Mouse (Mus musculus): ENCODE results near the gene Tgfbr2. TPM values are rescaled to one million over a fixed set of nuclear protein-coding genes. Genes with fewer than 3 reads are reported as not detected.

The Tgfbr2 gene
- polyA plus RNA-seq, 1 experiment from 2014 or later: 12.6 TPM

DNA sequence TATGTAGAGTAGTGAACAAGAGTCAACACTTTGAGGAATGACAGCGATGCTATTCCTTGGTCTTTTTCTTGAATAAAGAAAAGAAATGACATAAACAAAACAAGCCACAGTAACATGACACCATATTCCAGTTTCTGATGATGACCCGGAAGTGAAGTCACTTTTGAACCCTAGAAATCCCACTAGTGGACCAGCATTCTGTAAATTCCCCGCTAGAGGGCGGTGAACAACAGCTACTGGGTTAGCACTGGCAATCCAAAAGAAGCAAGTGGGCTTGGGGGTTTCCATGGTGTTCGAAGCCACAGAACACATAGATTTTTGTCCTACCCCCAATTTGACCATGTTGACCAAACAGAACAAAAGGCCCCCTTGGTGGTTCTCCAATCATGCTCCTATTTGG lies 87.3 kb downstream of the Tgfbr2 start:
- H3K36me3 ChIP-seq (ENCODE audit: control insufficient read depth, insufficient read depth, low read length): no peaks in the 10 kb centered on the region
- no peak overlapping the region for H3K4me3 ChIP-seq (ENCODE audit: low read depth, low read length)
- no peak overlapping the region for H3K9ac ChIP-seq (ENCODE audit: low read length)
- H3K27me3 ChIP-seq (ENCODE audit: control insufficient read depth, insufficient read depth, low read length): no peaks in the 10 kb centered on the region
- H3K4me2 ChIP-seq (ENCODE audit: low read depth): no peak overlapping the region
- DNase-seq (ENCODE audit: low spot score) (peak; percentile 72), ATAC-seq (ENCODE audit: insufficient read depth, low FRiP score, low TSS enrichment) (no peak)
- WGBS: 41% methylated on average over 5 of the region's 5 CpGs
- no peaks in the 10 kb centered on the region for H3K4me1 ChIP-seq (ENCODE audit: control insufficient read depth, insufficient read depth, low read length)
- H3K27ac ChIP-seq (ENCODE audit: low read depth, low read length): no peak overlapping the region
- no peaks in the 10 kb centered on the region for H3K9me3 ChIP-seq (ENCODE audit: control insufficient read depth, low read length)

DNA sequence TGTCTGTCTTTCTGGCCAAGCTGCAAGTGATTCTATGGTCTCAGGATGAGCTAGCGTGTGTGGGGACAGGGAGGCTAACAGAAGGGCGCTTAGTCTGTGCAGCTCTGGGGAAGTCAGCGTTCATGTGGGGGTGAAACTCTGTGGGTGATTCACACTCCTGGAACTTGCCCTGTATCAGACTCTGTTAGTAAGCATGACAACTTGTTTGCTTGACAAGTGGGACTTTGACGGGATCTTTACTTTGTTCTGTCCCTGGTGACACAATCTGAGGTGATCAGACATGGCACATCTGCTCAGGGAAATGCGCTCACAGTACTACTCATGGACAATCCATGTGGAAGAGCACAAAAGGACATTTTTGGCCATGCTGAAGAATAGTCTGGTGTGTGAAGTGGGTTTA lies 87.9 kb downstream of the Tgfbr2 start:
- ATAC-seq (ENCODE audit: insufficient read depth, low FRiP score, low TSS enrichment): no peak
- Histone ChIP-seq H3K9me3 (ENCODE audit: control insufficient read depth, low read length) (no peaks in the 10 kb centered on the region), H3K4me1 (ENCODE audit: control insufficient read depth, insufficient read depth, low read length) (no peaks in the 10 kb centered on the region), H3K27ac (ENCODE audit: low read depth, low read length) (no peak overlapping the region), H3K9ac (ENCODE audit: low read length) (no peak overlapping the region), H3K36me3 (ENCODE audit: control insufficient read depth, insufficient read depth, low read length) (no peaks in the 10 kb centered on the region), H3K27me3 (ENCODE audit: control insufficient read depth, insufficient read depth, low read length) (no peaks in the 10 kb centered on the region), H3K4me2 (ENCODE audit: low read depth) (no peak overlapping the region), H3K4me3 (ENCODE audit: low read depth, low read length) (no peak overlapping the region)
- WGBS: 91% methylated on average over 5 of the region's 5 CpGs
- no peak for DNase-seq (ENCODE audit: low spot score)

DNA sequence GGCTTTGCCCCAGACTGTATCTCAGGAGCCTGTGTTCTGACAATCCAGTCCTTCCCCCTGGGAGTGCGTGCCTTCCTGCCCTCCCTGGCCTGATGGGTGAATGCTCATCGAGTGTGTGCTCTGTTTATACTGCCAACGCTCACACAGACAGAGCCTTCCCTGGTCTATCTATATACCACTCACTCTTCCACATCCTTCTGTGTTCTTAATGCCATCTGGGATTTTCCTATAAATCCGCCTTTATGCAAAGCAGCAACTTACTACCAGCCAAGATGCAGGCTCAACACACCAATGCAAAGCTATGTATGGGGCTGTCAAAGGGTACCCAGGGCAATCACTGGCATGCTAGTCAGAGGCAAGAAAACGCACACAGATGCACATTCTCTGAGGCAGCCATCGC lies 89.2 kb downstream of the Tgfbr2 start:
- DNase-seq (ENCODE audit: low spot score) (no peak), ATAC-seq (ENCODE audit: insufficient read depth, low FRiP score, low TSS enrichment) (no peak)
- Histone ChIP-seq H3K36me3 (ENCODE audit: control insufficient read depth, insufficient read depth, low read length) (no peaks in the 10 kb centered on the region), H3K9me3 (ENCODE audit: control insufficient read depth, low read length) (no peaks in the 10 kb centered on the region), H3K27me3 (ENCODE audit: control insufficient read depth, insufficient read depth, low read length) (no peaks in the 10 kb centered on the region), H3K4me3 (ENCODE audit: low read depth, low read length) (no peak overlapping the region), H3K27ac (ENCODE audit: low read depth, low read length) (no peak overlapping the region), H3K4me1 (ENCODE audit: control insufficient read depth, insufficient read depth, low read length) (no peaks in the 10 kb centered on the region), H3K4me2 (ENCODE audit: low read depth) (no peak overlapping the region), H3K9ac (ENCODE audit: low read length) (no peak overlapping the region)
- 89% methylated on average over 6 of the region's 6 CpGs for WGBS

DNA sequence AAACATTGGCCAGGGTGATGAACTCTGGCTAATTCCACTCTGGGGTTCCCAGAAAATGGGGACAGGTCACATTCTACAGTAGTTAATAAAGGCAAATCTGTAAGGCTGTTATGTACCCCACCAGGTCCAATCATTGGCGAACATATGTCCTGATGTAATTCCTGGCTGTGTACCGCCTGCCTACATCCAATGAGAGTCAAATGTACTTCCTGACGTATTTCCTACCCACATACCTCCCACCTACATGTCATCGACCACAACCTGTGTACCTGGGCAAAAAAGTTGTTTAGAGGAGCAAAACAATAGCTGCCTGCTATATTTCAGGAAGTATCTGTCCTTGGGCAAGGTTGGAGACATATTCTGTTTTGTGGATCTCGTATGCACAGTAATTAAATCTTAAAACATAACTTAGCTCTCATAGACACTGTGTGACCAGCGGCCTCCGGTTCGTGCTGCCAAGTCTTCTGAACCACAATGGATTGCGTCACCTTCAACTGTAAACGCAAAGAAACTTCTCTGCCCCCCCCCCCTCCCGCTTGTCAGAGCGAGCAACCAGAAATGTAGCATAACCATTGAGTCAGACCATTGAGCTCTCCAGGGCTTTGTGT lies 90.7 kb downstream of the Tgfbr2 start:
- WGBS: 92% methylated on average over 12 of the region's 12 CpGs
- Histone ChIP-seq H3K4me2 (ENCODE audit: low read depth) (no peak overlapping the region), H3K9me3 (ENCODE audit: control insufficient read depth, low read length) (no peaks in the 10 kb centered on the region), H3K27ac (ENCODE audit: low read depth, low read length) (no peak overlapping the region), H3K4me3 (ENCODE audit: low read depth, low read length) (no peak overlapping the region), H3K27me3 (ENCODE audit: control insufficient read depth, insufficient read depth, low read length) (no peaks in the 10 kb centered on the region), H3K4me1 (ENCODE audit: control insufficient read depth, insufficient read depth, low read length) (no peaks in the 10 kb centered on the region), H3K9ac (ENCODE audit: low read length) (no peak overlapping the region), H3K36me3 (ENCODE audit: control insufficient read depth, insufficient read depth, low read length) (no peaks in the 10 kb centered on the region)
- no peak for DNase-seq (ENCODE audit: low spot score)
- ATAC-seq (ENCODE audit: insufficient read depth, low FRiP score, low TSS enrichment): no peak

DNA sequence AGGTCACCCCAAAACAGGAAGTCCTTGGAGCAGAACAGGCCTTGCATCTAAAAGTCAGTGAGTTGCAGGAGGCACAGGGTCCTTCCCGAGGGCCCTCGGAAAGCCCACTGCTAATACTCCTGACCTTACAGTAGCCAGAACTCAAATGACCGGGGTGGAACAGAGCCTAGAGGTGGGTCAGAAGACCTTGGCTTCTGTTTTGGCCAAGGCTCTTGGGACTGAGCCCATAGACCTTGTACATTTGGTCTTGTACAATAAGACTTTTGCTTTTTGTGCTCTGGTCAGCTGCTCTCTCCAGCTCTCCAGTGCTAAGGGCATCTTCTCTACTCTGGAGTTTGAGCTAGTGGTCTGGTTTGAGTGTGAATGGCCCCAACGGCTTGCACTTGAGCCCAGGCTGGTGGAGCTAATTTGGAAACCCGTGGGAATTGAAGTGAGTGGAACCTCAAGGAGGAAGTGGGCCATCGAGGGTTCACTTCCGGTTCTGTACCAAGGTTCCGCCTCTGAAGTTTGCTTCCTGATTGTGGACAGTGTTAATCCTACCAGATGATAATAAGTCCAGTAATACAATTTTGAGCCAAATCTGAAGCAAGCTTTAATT lies 91.3 kb downstream of the Tgfbr2 start:
- Histone ChIP-seq H3K4me3 (ENCODE audit: low read depth, low read length) (no peak overlapping the region), H3K27me3 (ENCODE audit: control insufficient read depth, insufficient read depth, low read length) (no peaks in the 10 kb centered on the region), H3K36me3 (ENCODE audit: control insufficient read depth, insufficient read depth, low read length) (no peaks in the 10 kb centered on the region), H3K4me2 (ENCODE audit: low read depth) (no peak overlapping the region), H3K27ac (ENCODE audit: low read depth, low read length) (no peak overlapping the region), H3K9ac (ENCODE audit: low read length) (no peak overlapping the region), H3K4me1 (ENCODE audit: control insufficient read depth, insufficient read depth, low read length) (no peaks in the 10 kb centered on the region), H3K9me3 (ENCODE audit: control insufficient read depth, low read length) (no peaks in the 10 kb centered on the region)
- ATAC-seq (ENCODE audit: insufficient read depth, low FRiP score, low TSS enrichment): no peak
- 90% methylated on average over 8 of the region's 8 CpGs for WGBS
- DNase-seq (ENCODE audit: low spot score): no peak

DNA sequence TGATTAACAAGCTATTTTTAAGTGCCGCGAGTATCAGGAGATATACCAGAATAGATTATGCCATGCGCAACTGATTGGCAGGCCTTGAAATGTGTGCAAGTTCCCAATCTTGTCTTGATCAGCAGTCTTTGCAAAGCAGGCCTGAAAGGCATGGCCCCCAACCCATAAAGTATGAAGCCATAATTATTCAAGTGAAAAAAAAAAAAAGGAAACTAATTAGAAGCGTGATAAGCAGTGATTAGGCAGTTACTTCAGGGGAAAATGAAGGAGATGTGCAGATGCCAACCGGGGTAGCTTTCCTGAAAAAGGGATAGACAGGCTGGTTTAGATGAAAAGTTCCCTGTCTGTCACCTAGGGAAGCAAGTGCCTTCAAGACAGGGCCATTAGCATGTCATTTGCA lies 91.9 kb downstream of the Tgfbr2 start:
- H3K27me3 ChIP-seq (ENCODE audit: control insufficient read depth, insufficient read depth, low read length): no peaks in the 10 kb centered on the region
- H3K27ac ChIP-seq (ENCODE audit: low read depth, low read length): no peak overlapping the region
- no peaks in the 10 kb centered on the region for H3K9me3 ChIP-seq (ENCODE audit: control insufficient read depth, low read length)
- ATAC-seq (ENCODE audit: insufficient read depth, low FRiP score, low TSS enrichment) (no peak), DNase-seq (ENCODE audit: low spot score) (no peak)
- no peak overlapping the region for H3K4me3 ChIP-seq (ENCODE audit: low read depth, low read length)
- no peak overlapping the region for H3K9ac ChIP-seq (ENCODE audit: low read length)
- H3K4me2 ChIP-seq (ENCODE audit: low read depth): no peak overlapping the region
- no peaks in the 10 kb centered on the region for H3K4me1 ChIP-seq (ENCODE audit: control insufficient read depth, insufficient read depth, low read length)
- whole genome bisulfite sequencing: 93% methylated on average over 5 of the region's 5 CpGs
- no peaks in the 10 kb centered on the region for H3K36me3 ChIP-seq (ENCODE audit: control insufficient read depth, insufficient read depth, low read length)

DNA sequence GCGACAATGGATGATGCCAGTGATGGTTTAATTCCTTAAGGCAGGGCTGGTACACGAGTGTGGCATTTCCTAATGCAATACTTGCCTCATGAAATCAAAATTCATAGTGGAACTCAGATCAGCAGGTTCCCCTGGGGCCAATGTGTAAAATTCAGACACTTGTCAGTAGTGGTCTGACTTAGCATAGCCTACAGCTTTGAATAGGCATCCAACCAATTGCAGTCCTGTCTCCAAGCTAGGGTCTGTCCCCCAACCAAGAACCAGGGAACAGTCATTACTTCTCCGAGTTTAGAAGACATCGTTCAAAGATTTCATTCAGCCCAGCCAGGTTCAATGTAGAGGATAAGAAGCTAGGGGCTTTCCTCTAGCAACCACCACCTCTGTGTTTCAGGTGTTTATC lies 93.4 kb downstream of the Tgfbr2 start:
- 86% methylated on average over 4 of the region's 4 CpGs for WGBS
- H3K4me2 ChIP-seq (ENCODE audit: low read depth): no peak overlapping the region
- H3K27ac ChIP-seq (ENCODE audit: low read depth, low read length): no peak overlapping the region
- no peaks in the 10 kb centered on the region for H3K27me3 ChIP-seq (ENCODE audit: control insufficient read depth, insufficient read depth, low read length)
- no peak overlapping the region for H3K4me3 ChIP-seq (ENCODE audit: low read depth, low read length)
- ATAC-seq (ENCODE audit: insufficient read depth, low FRiP score, low TSS enrichment) (no peak), DNase-seq (ENCODE audit: low spot score) (no peak)
- H3K9me3 ChIP-seq (ENCODE audit: control insufficient read depth, low read length): no peaks in the 10 kb centered on the region
- no peaks in the 10 kb centered on the region for H3K36me3 ChIP-seq (ENCODE audit: control insufficient read depth, insufficient read depth, low read length)
- no peaks in the 10 kb centered on the region for H3K4me1 ChIP-seq (ENCODE audit: control insufficient read depth, insufficient read depth, low read length)
- H3K9ac ChIP-seq (ENCODE audit: low read length): no peak overlapping the region

DNA sequence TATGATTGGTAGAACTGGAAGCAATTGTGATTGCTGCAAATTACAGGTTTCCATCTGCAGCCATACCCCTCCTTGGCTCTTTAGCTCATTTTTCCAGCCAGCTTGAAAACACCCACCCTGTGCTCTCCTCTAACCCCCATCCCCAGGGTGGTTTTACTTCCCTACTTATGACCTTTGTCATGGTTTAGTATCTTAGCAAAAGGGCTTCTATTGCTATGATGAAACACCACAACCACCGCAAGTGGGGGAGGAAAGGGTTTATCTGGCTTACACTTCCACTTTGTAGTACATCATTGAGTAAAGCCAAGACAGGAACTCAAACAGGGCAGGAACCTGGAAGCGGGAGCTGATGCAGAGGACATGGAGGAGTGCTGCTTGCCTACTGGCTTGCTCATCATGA lies 97.7 kb downstream of the Tgfbr2 start:
- H3K4me2 ChIP-seq (ENCODE audit: low read depth): no peak overlapping the region
- H3K27ac ChIP-seq (ENCODE audit: low read depth, low read length): no peak overlapping the region
- DNase-seq (ENCODE audit: low spot score) (no peak), ATAC-seq (ENCODE audit: insufficient read depth, low FRiP score, low TSS enrichment) (no peak)
- H3K9ac ChIP-seq (ENCODE audit: low read length): no peak overlapping the region
- no peak overlapping the region for H3K4me3 ChIP-seq (ENCODE audit: low read depth, low read length)
- no peaks in the 10 kb centered on the region for H3K27me3 ChIP-seq (ENCODE audit: control insufficient read depth, insufficient read depth, low read length)
- no peaks in the 10 kb centered on the region for H3K4me1 ChIP-seq (ENCODE audit: control insufficient read depth, insufficient read depth, low read length)
- no peaks in the 10 kb centered on the region for H3K9me3 ChIP-seq (ENCODE audit: control insufficient read depth, low read length)
- no peaks in the 10 kb centered on the region for H3K36me3 ChIP-seq (ENCODE audit: control insufficient read depth, insufficient read depth, low read length)
- 88% methylated on average over 2 of the region's 2 CpGs for WGBS

DNA sequence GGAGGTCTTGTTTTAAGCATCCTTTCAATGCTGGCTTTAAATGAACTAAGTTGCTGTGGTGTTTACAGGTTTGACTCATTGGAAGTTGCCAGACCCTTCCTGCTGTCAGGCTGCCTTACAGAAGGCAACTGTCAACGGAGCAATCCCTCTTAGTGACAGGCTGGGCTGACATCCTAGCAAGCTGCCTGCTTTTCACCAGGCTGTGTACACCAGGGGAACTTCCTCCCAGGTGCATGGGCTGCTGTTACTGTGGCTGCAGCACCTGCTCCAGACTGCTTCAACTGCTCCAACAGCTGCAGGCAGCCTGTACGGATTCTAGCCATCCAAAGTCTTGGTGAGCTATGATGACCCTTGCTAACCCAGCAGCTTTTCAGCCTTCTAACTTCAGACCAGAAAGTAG lies 98.2 kb downstream of the Tgfbr2 start:
- H3K9ac ChIP-seq (ENCODE audit: low read length): no peak overlapping the region
- no peak overlapping the region for H3K27ac ChIP-seq (ENCODE audit: low read depth, low read length)
- ATAC-seq (ENCODE audit: insufficient read depth, low FRiP score, low TSS enrichment): no peak
- H3K27me3 ChIP-seq (ENCODE audit: control insufficient read depth, insufficient read depth, low read length): no peaks in the 10 kb centered on the region
- no peak overlapping the region for H3K4me3 ChIP-seq (ENCODE audit: low read depth, low read length)
- H3K4me2 ChIP-seq (ENCODE audit: low read depth): no peak overlapping the region
- no peaks in the 10 kb centered on the region for H3K9me3 ChIP-seq (ENCODE audit: control insufficient read depth, low read length)
- no peaks in the 10 kb centered on the region for H3K4me1 ChIP-seq (ENCODE audit: control insufficient read depth, insufficient read depth, low read length)
- no peaks in the 10 kb centered on the region for H3K36me3 ChIP-seq (ENCODE audit: control insufficient read depth, insufficient read depth, low read length)
- 81% methylated on average over 2 of the region's 2 CpGs for WGBS
- no peak for DNase-seq (ENCODE audit: low spot score)

Measured in neural tube, embryonic 11.5 days (tissue).